Mouse (Mus musculus): ENCODE data around the gene Ncmap.
A peak's percentile ranks its signal among the peaks of the same experiment; 100 is the strongest.

Ncmap gene

GRCm38 (mm10) chr4:135353066-135353793, 44.8 kb downstream of the Ncmap start, which contains the start of gene Srrm1:
Gene Srrm1 (minus strand): TSS chr4:135353321.
- DNase-seq (ENCODE audit: low spot score), result peak; percentile 99

GRCm38 (mm10) chr4:135352326-135353065, 45.5 kb downstream of the Ncmap start:
- peak; percentile 26 for DNase-seq (ENCODE audit: low spot score)

- DNase-seq (ENCODE audit: low spot score), result no peak
Measured at GRCm38 (mm10) chr4:135337376-135337942, 60.6 kb downstream of the Ncmap start.

GRCm38 (mm10) chr4:135336023-135336357, 62.0 kb downstream of the Ncmap start:
- no peak for DNase-seq (ENCODE audit: low spot score)

- no peak for DNase-seq (ENCODE audit: low spot score)
Measured at GRCm38 (mm10) chr4:135335327-135336022, 62.6 kb downstream of the Ncmap start.

GRCm38 (mm10) chr4:135326469-135326868, 71.6 kb downstream of the Ncmap start:
- no peak for DNase-seq (ENCODE audit: low spot score)

GRCm38 (mm10) chr4:135326046-135326445, 72.0 kb downstream of the Ncmap start:
- no peak for DNase-seq (ENCODE audit: low spot score)

- DNase-seq (ENCODE audit: low spot score), result no peak
Measured at GRCm38 (mm10) chr4:135323021-135323420, 75.0 kb downstream of the Ncmap start.

All from urinary bladder, postnatal 25 days (tissue).